Mouse (Mus musculus) limb, embryonic 13.5 days (tissue): ENCODE results near the gene Dpf2. TPM values are rescaled to one million over a fixed set of nuclear protein-coding genes. Genes with fewer than 3 reads are reported as not detected.
A peak's percentile ranks its signal among the peaks of the same experiment; 100 is the strongest.

Experiments
- ATAC-seq: fragments of 200-750 bp; cut with Nextera tagmentation; 2 replicates; pipeline ENCODE4 v1.8.0; 2017; ENCODE audit warnings: low read depth, moderate number of reproducible peaks, moderate TSS enrichment; ENCODE audit not compliant: low FRiP score
- H3K27ac ChIP-seq: fragments of 300-500 bp; sonication (generic); 2 replicates; pipeline ENCODE4 v1.5.1; 2015; ENCODE audit warnings: inconsistent platforms, mild to moderate bottlenecking, moderate library complexity
- H3K27me3 ChIP-seq: fragments of 300-500 bp; sonication (generic); 2 replicates; pipeline ENCODE4 v1.6.1; 2015; ENCODE audit warnings: mild to moderate bottlenecking, inconsistent platforms
- H3K36me3 ChIP-seq: fragments of 300-500 bp; sonication (generic); 2 replicates; pipeline ENCODE4 v1.6.1; 2015; ENCODE audit warnings: inconsistent platforms, mild to moderate bottlenecking, moderate library complexity
- H3K4me1 ChIP-seq: fragments of 300-500 bp; sonication (generic); 2 replicates; pipeline ENCODE4 v1.6.1; 2015; ENCODE audit warnings: inconsistent platforms
- H3K4me2 ChIP-seq: fragments of 300-500 bp; sonication (generic); replicated peaks from 2 replicates; pipeline ENCODE4 v1.6.1; 2015; ENCODE audit warnings: inconsistent platforms, mild to moderate bottlenecking, moderate library complexity
- H3K4me3 ChIP-seq: fragments of 300-500 bp; sonication (generic); 2 replicates; pipeline ENCODE4 v1.5.1; 2015; ENCODE audit warnings: moderate library complexity, mild to moderate bottlenecking, inconsistent platforms
- H3K9ac ChIP-seq: fragments of 300-500 bp; sonication (generic); 2 replicates; pipeline ENCODE4 v1.6.1; 2015; ENCODE audit warnings: mild to moderate bottlenecking, inconsistent platforms
- H3K9me3 ChIP-seq: fragments of 300-500 bp; sonication (generic); 2 replicates; pipeline ENCODE4 v1.6.1; 2016; ENCODE audit warnings: inconsistent platforms
- WGBS: fragments of 180-500 bp; shearing (Covaris S2); methylation state at CpG from one replicate; pipeline ENCODE4 v1.1.7; 2015; 5-methylcytosine and 5-hydroxymethylcytosine counted together
- polyA plus RNA-seq: library from polyadenylated mRNA; unstranded; fragments of >200 nt; fragmentation: Nextera tagmentation; extraction: Ambion mirVana; gene quantifications from 2 replicates; pipeline ENCODE4 v1.2.1, GENCODE M21; 2015

The Dpf2 gene
- polyA plus RNA-seq, 1 experiment from 2014 or later = 174 TPM

GRCm38 (mm10) chr19:5850860-5851259 is 62.0 kb downstream of the Dpf2 start:
- Histone ChIP-seq H3K4me1 (peaks cover 44% of the 10 kb centered on the region), H3K4me3 (no peak overlapping the region), H3K9ac (no peak overlapping the region), H3K27me3 (no peaks in the 10 kb centered on the region), H3K9me3 (no peaks in the 10 kb centered on the region), H3K36me3 (peaks cover 35% of the 10 kb centered on the region), H3K4me2 (no peak overlapping the region), H3K27ac (no peak overlapping the region)
- no peak for ATAC-seq
- WGBS = 78% methylated on average over 3 of the region's 3 CpGs

DNA sequence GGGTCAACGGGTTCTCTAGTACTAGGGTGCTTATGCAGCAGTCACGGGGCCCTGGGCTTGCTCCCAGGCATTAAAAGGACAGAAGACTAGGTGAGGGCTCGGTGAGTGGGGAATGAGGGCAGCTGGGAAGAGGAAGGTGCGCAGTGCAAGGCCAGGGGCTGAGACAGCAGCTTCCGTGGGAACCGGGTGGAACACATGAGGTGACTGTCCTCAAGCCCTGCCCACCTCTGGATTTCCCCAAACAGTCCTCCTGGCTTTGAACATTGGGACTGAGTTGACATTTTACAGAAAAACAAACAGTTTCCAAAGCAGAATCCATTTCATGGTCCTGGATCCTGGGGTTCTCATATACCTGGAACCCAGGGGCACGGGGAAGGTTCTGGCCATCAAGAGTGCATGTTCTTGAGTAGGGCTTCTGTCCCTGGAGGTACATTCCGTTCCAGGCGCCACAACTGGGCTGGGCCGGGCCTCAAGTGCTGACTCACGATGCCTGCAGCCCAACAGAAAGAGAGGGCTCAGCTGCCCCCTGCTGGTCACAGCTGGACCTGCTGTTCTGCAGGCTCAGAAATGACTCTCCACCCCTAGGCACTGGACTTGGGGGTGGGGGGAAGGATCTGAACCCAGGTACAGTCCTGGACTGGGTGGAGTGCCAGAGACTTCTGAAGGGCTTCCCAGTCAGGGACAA is 62.8 kb downstream of the Dpf2 start:
- Histone ChIP-seq H3K36me3 (peaks cover 26% of the 10 kb centered on the region), H3K27ac (0 out of 2 replicates have a peak overlapping the region, but pooled peaks have one; percentile 12), H3K9me3 (no peaks in the 10 kb centered on the region), H3K4me2 (peak overlapping the region; percentile 71; the same call in 1 of the 2 replicates), H3K27me3 (no peaks in the 10 kb centered on the region), H3K4me3 (no peak overlapping the region), H3K4me1 (peaks cover 50% of the 10 kb centered on the region), H3K9ac (0 out of 2 replicates have a peak overlapping the region, but pooled peaks have one; percentile 31)
- ATAC-seq = peak; percentile 4; the same call in 1 of the 2 replicates
- 30% methylated on average over 11 of the region's 11 CpGs for WGBS

DNA sequence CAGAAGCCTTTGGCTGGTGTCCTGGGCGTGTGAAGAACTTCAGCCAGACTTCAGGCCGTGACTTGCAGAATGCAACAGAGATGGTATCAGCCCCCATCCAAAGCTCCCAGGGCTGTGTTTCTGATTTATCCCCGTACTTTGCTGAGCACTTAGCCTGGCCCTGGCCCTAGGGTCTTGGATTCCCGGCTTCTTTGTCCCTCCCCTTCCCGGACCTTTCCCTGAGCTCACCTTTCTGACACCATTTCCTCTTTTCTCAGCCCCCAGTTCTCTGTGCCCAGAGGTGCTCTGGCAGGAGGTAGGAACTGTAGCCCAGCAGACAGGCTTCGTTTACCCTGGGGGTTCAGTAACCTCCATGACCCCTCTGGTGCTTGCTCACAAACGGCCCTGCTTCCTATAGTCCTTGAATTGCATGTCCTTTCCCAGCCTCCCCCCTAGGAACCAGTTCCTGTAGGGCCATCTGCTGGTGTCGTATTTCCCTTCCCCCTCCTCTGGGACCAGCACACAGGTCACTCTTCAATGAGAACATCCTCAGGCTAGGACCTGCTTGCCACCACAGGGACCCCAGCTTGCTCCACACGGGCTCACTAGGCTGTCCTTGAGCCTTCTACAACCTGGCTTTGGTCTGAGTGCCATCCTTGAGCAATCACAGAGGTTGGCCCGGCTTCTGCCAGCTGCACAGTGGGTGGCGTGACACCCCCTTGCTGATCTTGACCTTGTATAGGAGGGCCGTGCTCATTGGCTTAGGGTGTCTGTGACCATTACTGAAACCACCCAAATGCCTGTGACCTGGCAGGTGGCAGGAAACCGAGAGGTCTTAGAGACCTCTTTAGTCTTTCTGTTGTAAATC is 63.8 kb downstream of the Dpf2 start:
- Histone ChIP-seq H3K36me3 (peaks cover 20% of the 10 kb centered on the region), H3K4me1 (peaks cover 59% of the 10 kb centered on the region), H3K9me3 (no peaks in the 10 kb centered on the region), H3K27ac (peak overlapping the region; percentile 97), H3K9ac (peak overlapping the region; percentile 56), H3K4me3 (0 out of 2 replicates have a peak overlapping the region, but pooled peaks have one; percentile 0), H3K27me3 (no peaks in the 10 kb centered on the region), H3K4me2 (peak overlapping the region; percentile 71)
- 29% methylated on average over 13 of the region's 13 CpGs for WGBS
- ATAC-seq = no peak

GRCm38 (mm10) chr19:5848032-5848825 is 64.6 kb downstream of the Dpf2 start:
- Histone ChIP-seq H3K9ac (peak overlapping the region; percentile 56), H3K27me3 (no peaks in the 10 kb centered on the region), H3K4me3 (0 out of 2 replicates have a peak overlapping the region, but pooled peaks have one; percentile 42), H3K36me3 (peaks cover 20% of the 10 kb centered on the region), H3K4me1 (peaks cover 68% of the 10 kb centered on the region), H3K4me2 (peak overlapping the region; percentile 71), H3K9me3 (no peaks in the 10 kb centered on the region), H3K27ac (peak overlapping the region; percentile 97)
- ATAC-seq = no peak
- WGBS = 47% methylated on average over 14 of the region's 14 CpGs

DNA sequence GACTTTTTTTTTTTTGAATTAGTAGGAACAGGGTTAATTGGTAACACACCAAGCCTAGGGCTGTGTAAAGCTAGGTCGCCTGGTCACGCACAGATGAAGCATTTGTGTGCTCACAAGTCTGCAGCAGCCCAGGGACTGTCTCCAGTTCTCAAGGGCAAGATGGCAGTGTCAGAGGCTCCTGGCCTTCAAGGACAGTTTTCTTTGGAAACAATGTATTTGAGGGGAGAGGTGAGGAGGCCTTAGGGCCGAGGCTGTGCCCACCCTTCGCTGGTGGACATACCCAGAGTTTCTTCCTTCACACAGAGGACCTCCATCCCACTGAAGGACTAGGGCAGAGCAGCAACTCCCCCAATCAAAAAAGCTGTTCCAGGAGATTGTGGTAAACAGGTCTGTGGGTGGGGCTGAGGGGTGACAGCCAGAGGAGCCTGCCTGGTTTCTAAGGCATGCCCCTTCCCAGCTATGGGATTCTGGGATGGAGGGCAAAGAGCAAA is 65.5 kb downstream of the Dpf2 start:
- Histone ChIP-seq H3K4me3 (peak overlapping the region; percentile 42), H3K36me3 (peaks cover 11% of the 10 kb centered on the region), H3K9me3 (no peaks in the 10 kb centered on the region), H3K27me3 (no peaks in the 10 kb centered on the region), H3K9ac (peak overlapping the region; percentile 56), H3K27ac (peak overlapping the region; percentile 97), H3K4me2 (peak overlapping the region; percentile 71), H3K4me1 (peaks cover 76% of the 10 kb centered on the region)
- no peak for ATAC-seq
- WGBS = 40% methylated on average over 4 of the region's 4 CpGs

GRCm38 (mm10) chr19:5846557-5847305 is 66.1 kb downstream of the Dpf2 start:
- Histone ChIP-seq H3K36me3 (peaks cover 5% of the 10 kb centered on the region), H3K4me3 (peak overlapping the region; percentile 42), H3K27me3 (no peaks in the 10 kb centered on the region), H3K27ac (peak overlapping the region; percentile 97), H3K9ac (peak overlapping the region; percentile 56), H3K4me1 (peaks cover 82% of the 10 kb centered on the region), H3K4me2 (peak overlapping the region; percentile 71), H3K9me3 (no peaks in the 10 kb centered on the region)
- peak; percentile 84 for ATAC-seq
- WGBS = 3% methylated on average over 16 of the region's 16 CpGs

Other genes with a start within 250 kb of the Dpf2 start
- 25.2 and 27.8 TPM in 2 replicates for gene Sipa1, start 249.3 kb downstream of the Dpf2 start, polyA plus RNA-seq
- 18.2 and 18.5 TPM in 2 replicates for gene Map3k11, start 224.3 kb downstream of the Dpf2 start, polyA plus RNA-seq
- 25.4 and 28.7 TPM in 2 replicates for gene Pcnx3, start 224.1 kb downstream of the Dpf2 start, polyA plus RNA-seq
- 0.51 and 0.75 TPM in 2 replicates for gene Kcnk7, start 208.6 kb downstream of the Dpf2 start, polyA plus RNA-seq
- 20.4 and 21.2 TPM in 2 replicates for gene Ehbp1l1, start 186.7 kb downstream of the Dpf2 start, polyA plus RNA-seq
- gene Fam89b, start 183.4 kb downstream of the Dpf2 start, polyA plus RNA-seq = 128 and 141 TPM in 2 replicates
- gene Ltbp3, start 172.1 kb downstream of the Dpf2 start, polyA plus RNA-seq = 41.1 and 48.9 TPM in 2 replicates
- 76.9 and 82.7 TPM in 2 replicates for gene Scyl1, start 141.6 kb downstream of the Dpf2 start, polyA plus RNA-seq
- gene Frmd8, start 37.7 kb downstream of the Dpf2 start, polyA plus RNA-seq = 30.1 and 32.2 TPM in 2 replicates
- 2.3 and 2.4 TPM in 2 replicates for gene Slc25a45, start 35.2 kb downstream of the Dpf2 start, polyA plus RNA-seq
- 4.7 and 5.5 TPM in 2 replicates for gene Tigd3, start 18.9 kb downstream of the Dpf2 start, polyA plus RNA-seq
- 4.7 and 5.3 TPM in 2 replicates for gene Cdc42ep2, start 11.8 kb upstream of the Dpf2 start, polyA plus RNA-seq
- 70.9 and 75.7 TPM in 2 replicates for gene Pola2, start 51.2 kb upstream of the Dpf2 start, polyA plus RNA-seq
- not detected in 2 replicates for gene Slc22a20, start 73.1 kb upstream of the Dpf2 start, polyA plus RNA-seq
- gene Capn1, start 102.9 kb upstream of the Dpf2 start, polyA plus RNA-seq = 7.1 and 8.0 TPM in 2 replicates
- 27.2 and 34.0 TPM in 2 replicates for gene Syvn1, start 133.6 kb upstream of the Dpf2 start, polyA plus RNA-seq
- 76.9 and 80.0 TPM in 2 replicates for gene Mrpl49, start 144.8 kb upstream of the Dpf2 start, polyA plus RNA-seq
- gene Fau, start 144.8 kb upstream of the Dpf2 start, polyA plus RNA-seq = 760 and 823 TPM in 2 replicates
- gene Znhit2, start 148.2 kb upstream of the Dpf2 start, polyA plus RNA-seq = 29.0 and 29.8 TPM in 2 replicates
- gene Tm7sf2, start 155.4 kb upstream of the Dpf2 start, polyA plus RNA-seq = 17.4 and 24.0 TPM in 2 replicates
- 69.7 and 72.5 TPM in 2 replicates for gene Vps51, start 164.2 kb upstream of the Dpf2 start, polyA plus RNA-seq
- not detected in 2 replicates for gene Tmem262, start 167.0 kb upstream of the Dpf2 start, polyA plus RNA-seq
- 1.9 and 2.3 TPM in 2 replicates for gene Gm28374, start 169.2 kb upstream of the Dpf2 start, polyA plus RNA-seq
- 85.9 and 92.5 TPM in 2 replicates for gene Zfpl1, start 171.9 kb upstream of the Dpf2 start, polyA plus RNA-seq
- 36.5 and 37.6 TPM in 2 replicates for gene Cdca5, start 172.0 kb upstream of the Dpf2 start, polyA plus RNA-seq
- 0.73 TPM in 1 of 2 replicates, not detected in the other for gene AC131692.1, start 181.4 kb upstream of the Dpf2 start, polyA plus RNA-seq
- gene Naaladl1, start 192.8 kb upstream of the Dpf2 start, polyA plus RNA-seq = 0.46 and 0.65 TPM in 2 replicates
- 42.9 and 44.0 TPM in 2 replicates for gene Sac3d1, start 205.6 kb upstream of the Dpf2 start, polyA plus RNA-seq
- 33.0 and 33.7 TPM in 2 replicates for gene Snx15, start 215.3 kb upstream of the Dpf2 start, polyA plus RNA-seq
- not detected in 2 replicates for gene Batf2, start 228.0 kb upstream of the Dpf2 start, polyA plus RNA-seq
- 88.7 and 90.4 TPM in 2 replicates for gene Arl2, start 228.5 kb upstream of the Dpf2 start, polyA plus RNA-seq